Mouse (Mus musculus) lung, postnatal 0 days (tissue): ENCODE results near the gene Chtf18. TPM values are rescaled to one million over a fixed set of nuclear protein-coding genes. Genes with fewer than 3 reads are reported as not detected.

Experiments used
- ATAC-seq: fragments of 200-750 bp; cut with Nextera tagmentation; 2 replicates; pipeline ENCODE4 v1.8.0; 2017; ENCODE audit warnings: moderate library complexity
- DNase-seq: peaks from one replicate; pipeline ENCODE4 v3.0.0-alpha.2; 2016; ENCODE audit warnings: low spot score
- H3K27ac ChIP-seq: fragments of 300-500 bp; sonication (generic); 2 replicates; pipeline ENCODE4 v1.5.1; 2014; ENCODE audit warnings: antibody characterized with exemption, mild to moderate bottlenecking, low read length, mixed read lengths
- H3K27me3 ChIP-seq: fragments of 300-500 bp; sonication (generic); replicated peaks from 2 replicates; pipeline ENCODE4 v1.6.1; 2014; ENCODE audit warnings: low read length, mixed read lengths; ENCODE audit not compliant: insufficient read depth
- H3K36me3 ChIP-seq: fragments of 300-500 bp; sonication (generic); 2 replicates; pipeline ENCODE4 v1.6.1; 2014; ENCODE audit warnings: low read length, mixed read lengths; ENCODE audit not compliant: insufficient read depth
- H3K4me1 ChIP-seq: fragments of 300-500 bp; sonication (generic); 2 replicates; pipeline ENCODE4 v1.6.1; 2014; ENCODE audit warnings: antibody characterized with exemption, low read depth, low read length, mixed read lengths; ENCODE audit not compliant: insufficient read depth
- H3K4me2 ChIP-seq: fragments of 300-500 bp; sonication (generic); replicated peaks from 2 replicates; pipeline ENCODE4 v1.6.1; 2014; ENCODE audit warnings: low read depth, mild to moderate bottlenecking, low read length, moderate library complexity, mixed read lengths
- H3K4me3 ChIP-seq: fragments of 300-500 bp; sonication (generic); 2 replicates; pipeline ENCODE4 v1.5.1; 2014; ENCODE audit warnings: low read depth, low read length
- H3K9ac ChIP-seq: fragments of 300-500 bp; sonication (generic); replicated peaks from 2 replicates; pipeline ENCODE4 v1.6.1; 2014; ENCODE audit warnings: low read depth, mild to moderate bottlenecking
- H3K9me3 ChIP-seq: fragments of 300-500 bp; sonication (generic); 2 replicates; pipeline ENCODE4 v1.6.1; 2016; ENCODE audit warnings: low read length, mixed read lengths
- CTCF ChIP-seq: IDR thresholded peaks from 2 replicates; pipeline ENCODE4 v1.5.1; 2016; ENCODE audit warnings: antibody characterized with exemption, mild to moderate bottlenecking
- EP300 ChIP-seq: IDR thresholded peaks from 2 replicates; pipeline ENCODE4 v1.6.1; 2016; ENCODE audit warnings: antibody characterized with exemption, mild to moderate bottlenecking, control low read depth
- whole genome bisulfite sequencing: fragments of 180-500 bp; shearing (Covaris S2); extraction: QIAGEN DNeasy Blood & Tissue Kit; methylation state at CpG from one replicate; pipeline ENCODE4 v1.1.7; 2014; 5-methylcytosine and 5-hydroxymethylcytosine counted together
- polyA plus RNA-seq: library from polyadenylated mRNA; unstranded; fragments of >200 nt; fragmentation: Nextera tagmentation; extraction: Ambion mirVana; gene quantifications from 2 replicates; pipeline ENCODE4 v1.2.1, GENCODE M21; 2015

Chtf18 gene
- polyA plus RNA-seq, 1 experiment from 2014 or later: 1.6 TPM

DNA sequence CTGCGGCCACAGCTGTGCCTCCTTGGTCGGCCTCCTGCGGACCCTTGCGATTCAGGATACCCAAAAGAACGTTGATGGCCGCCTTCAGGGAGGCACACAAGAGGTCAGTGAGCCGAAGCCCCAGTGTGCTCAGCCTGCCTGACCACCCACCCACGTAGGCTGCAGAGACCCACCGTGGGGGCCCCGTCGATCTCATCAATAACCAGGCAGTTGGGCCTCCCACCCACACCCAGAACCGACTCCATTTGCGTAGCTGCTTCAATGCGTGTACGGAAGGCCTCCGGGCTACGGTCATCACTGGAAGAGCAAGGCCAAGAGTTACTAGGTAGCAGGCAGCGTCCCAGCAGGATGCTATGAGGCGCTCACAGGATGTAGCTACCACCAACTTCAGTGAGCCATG is 3.7 kb downstream of the Chtf18 start:
- TF ChIP-seq CTCF: no peak
- WGBS: 95% methylated on average over 19 of the region's 19 CpGs

DNA sequence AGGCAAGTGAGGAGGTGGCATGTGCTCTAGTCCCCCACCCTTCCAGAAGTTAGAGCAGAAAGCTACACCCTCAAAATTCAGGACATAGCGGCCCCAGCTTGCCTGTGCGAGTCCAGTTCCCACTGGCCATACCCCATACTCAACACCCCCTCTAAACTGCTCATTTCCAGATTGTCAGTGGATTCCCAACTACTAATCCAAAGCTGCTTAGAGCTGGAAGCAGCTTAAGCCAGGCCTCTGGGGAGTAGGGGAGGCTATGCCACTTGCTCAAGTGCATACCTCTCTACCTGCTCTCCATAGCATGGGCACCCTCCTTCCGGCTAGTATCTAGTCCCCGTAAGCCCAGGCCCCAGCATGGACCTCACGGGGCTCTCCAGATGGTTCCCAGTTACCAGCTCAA is 5.7 kb downstream of the Chtf18 start:
- 94% methylated on average over 5 of the region's 5 CpGs for WGBS
- H3K4me3 ChIP-seq: no peak overlapping the region
- no peak for ATAC-seq

More for the DNA sequence above, 3.7 kb downstream of the Chtf18 start:
- Histone ChIP-seq H3K4me2 (no peak overlapping the region), H3K4me3 (no peak overlapping the region), H3K4me1 (peaks cover 14% of the 10 kb centered on the region; the same call in 1 of the 2 replicates), H3K36me3 (no peaks in the 10 kb centered on the region), H3K9me3 (no peaks in the 10 kb centered on the region), H3K27me3 (no peaks in the 10 kb centered on the region), H3K9ac (no peak overlapping the region), H3K27ac (no peak overlapping the region)
- no peak for DNase-seq
- no peak for ATAC-seq

DNA sequence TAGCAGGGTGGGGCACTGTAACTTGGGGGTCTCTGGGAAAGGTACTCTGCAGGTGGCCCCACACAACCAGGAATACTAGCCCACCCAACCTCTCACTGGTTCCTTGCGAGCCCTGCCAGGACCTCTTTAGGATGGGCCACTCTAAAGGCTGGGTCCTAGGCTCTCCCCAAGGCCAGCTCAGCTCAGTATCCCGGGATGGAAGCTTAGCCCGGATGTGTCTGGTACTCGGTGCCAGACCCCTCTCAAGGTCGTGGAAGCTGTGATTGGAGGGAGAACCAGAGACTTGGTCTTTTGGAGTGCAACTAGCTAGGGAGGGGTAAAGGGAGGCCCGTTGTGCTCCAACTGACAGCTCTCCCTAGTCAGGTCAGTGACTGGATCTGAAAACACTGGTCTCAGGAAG is 9.5 kb downstream of the Chtf18 start:
- Histone ChIP-seq H3K4me3 (peak overlapping the region; percentile 31; the same call in 1 of the 2 replicates), H3K9me3 (no peaks in the 10 kb centered on the region), H3K4me1 (no peaks in the 10 kb centered on the region), H3K9ac (no peak overlapping the region), H3K36me3 (no peaks in the 10 kb centered on the region), H3K27ac (no peak overlapping the region), H3K4me2 (peak overlapping the region; percentile 64), H3K27me3 (0 out of 2 replicates have a peak, but pooled peaks cover 3% of the 10 kb centered on the region)
- no peak for TF ChIP-seq CTCF
- TF ChIP-seq EP300: no peak
- ATAC-seq (no peak), DNase-seq (no peak)
- 8% methylated on average over 6 of the region's 6 CpGs for WGBS

More for the DNA sequence above, 5.7 kb downstream of the Chtf18 start:
- no peak for DNase-seq
- Histone ChIP-seq H3K4me2 (no peak overlapping the region), H3K9me3 (no peaks in the 10 kb centered on the region), H3K4me1 (peaks cover under 1% of the 10 kb centered on the region; the same call in 1 of the 2 replicates), H3K9ac (no peak overlapping the region), H3K36me3 (no peaks in the 10 kb centered on the region), H3K27ac (no peak overlapping the region), H3K27me3 (0 out of 2 replicates have a peak, but pooled peaks cover 3% of the 10 kb centered on the region)
- TF ChIP-seq EP300 (no peak), CTCF (no peak)

GRCm38 (mm10) chr17:25716711-25717637 is 10.2 kb downstream of the Chtf18 start, which contains the start of gene Gng13:
TSS of gene Gng13 (plus strand) at chr17:25717171.
- Histone ChIP-seq H3K4me2 (peak within 1 kb of the TSS; percentile 64), H3K27ac (no peak within 1 kb of the TSS), H3K9me3 (no peaks in the 10 kb centered on the region), H3K36me3 (no peaks in the 10 kb centered on the region), H3K4me1 (no peaks in the 10 kb centered on the region), H3K27me3 (0 out of 2 replicates have a peak, but pooled peaks cover 3% of the 10 kb centered on the region), H3K4me3 (peak within 1 kb of the TSS; percentile 31), H3K9ac (no peak within 1 kb of the TSS)
- TF ChIP-seq EP300 (no peak), CTCF (no peak)
- DNase-seq (peak; percentile 31), ATAC-seq (peak; percentile 67)
- WGBS: 2% methylated on average over 38 of the region's 45 CpGs

- no peaks in the 10 kb centered on the region for H3K36me3 ChIP-seq
- H3K4me2 ChIP-seq: no peak overlapping the region
- H3K9ac ChIP-seq: no peak overlapping the region
- H3K4me3 ChIP-seq: no peak overlapping the region
- 2% methylated on average over 6 of the region's 6 CpGs for WGBS
- no peak overlapping the region for H3K27ac ChIP-seq
- no peaks in the 10 kb centered on the region for H3K9me3 ChIP-seq
- 0 out of 2 replicates have a peak, but pooled peaks cover 3% of the 10 kb centered on the region for H3K27me3 ChIP-seq
- no peak for ATAC-seq
- no peak for TF ChIP-seq CTCF
- TF ChIP-seq EP300: no peak
- DNase-seq: no peak
- H3K4me1 ChIP-seq: no peaks in the 10 kb centered on the region
These were observed 11.1 kb downstream of the Chtf18 start for GRCm38 (mm10) chr17:25716130-25716529.

- Histone ChIP-seq H3K36me3 (no peaks in the 10 kb centered on the region), H3K9me3 (no peaks in the 10 kb centered on the region), H3K9ac (no peak overlapping the region), H3K4me1 (no peaks in the 10 kb centered on the region), H3K27ac (no peak overlapping the region), H3K4me3 (no peak overlapping the region), H3K27me3 (0 out of 2 replicates have a peak, but pooled peaks cover 3% of the 10 kb centered on the region), H3K4me2 (no peak overlapping the region)
- WGBS: 58% methylated on average over 3 of the region's 3 CpGs
- ATAC-seq (no peak), DNase-seq (no peak)
- no peak for TF ChIP-seq EP300
- no peak for TF ChIP-seq CTCF
These were observed 11.6 kb downstream of the Chtf18 start for GRCm38 (mm10) chr17:25715627-25716026.
